3 mouse cellular contexts compared by ENCODE assay signal in genomic region chr1:40738246-40738645, GRCm38 (mm10). TPM values are rescaled to one million over a fixed set of nuclear protein-coding genes. Genes with fewer than 3 reads are reported as not detected.
"Had no signal": no experiment of that assay in that cellular context is flagged by ENCODE, and none has a peak within 500 bp of the region (broad histone marks: within the 10 kb centered on the region; RNA-seq: fewer than 3 reads in every experiment).

No protein-coding gene starts in this region.

RNA-seq across cellular contexts. Expression of gene Slc9a2, which starts 57.9 kb away (rescaled TPM):
- total RNA-seq: neutrophil, adult 5-6 weeks had no signal
- polyA plus RNA-seq: liver, embryonic 11.5 days; neural tube, embryonic 12.5 days had no signal
